Mouse (Mus musculus) kidney, adult 18-20 months (tissue): ENCODE measurements around the gene Shisal2a.
A peak's percentile ranks its signal among the peaks of the same experiment; 100 is the strongest.

Experiments used
- DNase-seq: peaks from one replicate; pipeline ENCODE4 v3.0.0; 2021

Shisal2a gene

DNA sequence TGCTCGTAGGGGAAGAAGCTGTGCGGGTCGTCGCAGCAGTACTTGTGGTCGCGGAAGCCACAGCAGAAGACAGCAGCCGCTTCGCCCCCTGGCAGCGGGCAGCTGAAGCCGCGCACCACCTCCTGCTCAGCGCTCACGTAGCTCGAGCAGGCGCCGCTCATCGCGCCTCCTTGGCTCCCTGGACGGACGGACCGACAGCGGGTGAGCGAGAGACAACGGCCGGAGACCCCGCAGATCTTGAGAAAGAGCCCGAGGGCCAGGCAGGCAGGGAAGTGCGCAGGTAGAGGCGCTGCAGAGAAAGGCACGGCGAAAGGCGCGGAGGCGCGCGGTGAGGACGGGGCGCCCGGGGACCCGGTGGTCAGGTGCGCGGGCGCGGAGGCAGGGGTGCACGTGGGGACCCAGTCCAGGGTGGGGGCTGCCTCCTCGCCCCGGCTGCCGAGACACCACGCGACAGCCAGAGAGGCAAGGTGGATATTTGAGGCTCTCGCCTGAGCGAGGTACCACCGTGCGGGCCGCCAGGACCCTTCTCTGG is at the start of gene Shisal2a:
Gene Shisal2a, minus strand, starts transcription at position 167 of the 532 bp plus-strand sequence.
- DNase-seq: no peak

DNA sequence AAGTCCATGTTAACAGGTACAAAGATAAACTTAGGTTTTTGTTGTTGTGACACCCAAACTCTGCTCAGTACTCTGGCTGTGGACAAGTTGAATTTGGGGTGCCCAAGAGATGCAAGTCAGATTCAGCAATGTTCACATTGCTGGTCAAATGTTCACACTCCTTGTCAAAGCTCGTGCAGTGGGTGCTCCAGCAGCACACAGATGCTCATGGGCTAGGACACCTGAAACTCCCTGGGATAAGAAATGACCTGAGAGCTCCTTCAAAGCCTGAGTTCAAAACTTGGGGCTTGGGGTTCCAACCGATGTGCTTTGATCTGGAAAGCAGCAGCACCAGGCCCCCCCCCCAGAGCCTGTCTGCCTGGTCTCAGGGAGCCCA is 48.4 kb upstream of the Shisal2a start:
- DNase-seq: no peak

- no peak for DNase-seq
Observed at GRCm38 (mm10) chr4:108430656-108431560, 47.8 kb upstream of the Shisal2a start.

GRCm38 (mm10) chr4:108428341-108428721 is 45.2 kb upstream of the Shisal2a start:
- no peak for DNase-seq

GRCm38 (mm10) chr4:108427719-108428340 is 44.7 kb upstream of the Shisal2a start:
- no peak for DNase-seq

DNA sequence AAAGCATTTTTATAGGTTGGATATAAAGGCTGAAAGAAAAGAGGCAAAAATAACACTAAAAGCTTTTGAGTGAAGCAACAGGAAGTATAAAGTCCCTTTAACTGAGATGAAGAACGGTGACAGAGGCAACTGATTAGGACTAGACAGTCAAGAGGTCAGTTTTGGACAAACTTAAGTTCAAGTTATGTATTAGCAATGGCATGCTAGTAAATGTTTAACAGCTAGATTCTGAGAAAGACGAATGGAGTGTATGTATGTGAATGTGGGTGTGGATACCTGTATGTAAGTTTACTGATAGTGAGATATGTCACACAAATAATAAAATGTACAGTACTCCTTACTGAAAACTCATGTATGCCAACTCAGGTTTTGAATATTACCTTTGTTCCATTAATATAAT is 41.4 kb upstream of the Shisal2a start:
- DNase-seq: no peak

- no peak for DNase-seq
Observed at GRCm38 (mm10) chr4:108407621-108408020, 24.5 kb upstream of the Shisal2a start.

GRCm38 (mm10) chr4:108406861-108407401 is 23.8 kb upstream of the Shisal2a start, which contains the start of gene Gpx7:
TSS of gene Gpx7 (minus strand) at chr4:108406961.
- DNase-seq: no peak

GRCm38 (mm10) chr4:108406138-108406860 is 23.1 kb upstream of the Shisal2a start:
- peak; percentile 64 for DNase-seq

- DNase-seq: peak; percentile 13
Observed at GRCm38 (mm10) chr4:108405766-108406137, 22.6 kb upstream of the Shisal2a start.

DNA sequence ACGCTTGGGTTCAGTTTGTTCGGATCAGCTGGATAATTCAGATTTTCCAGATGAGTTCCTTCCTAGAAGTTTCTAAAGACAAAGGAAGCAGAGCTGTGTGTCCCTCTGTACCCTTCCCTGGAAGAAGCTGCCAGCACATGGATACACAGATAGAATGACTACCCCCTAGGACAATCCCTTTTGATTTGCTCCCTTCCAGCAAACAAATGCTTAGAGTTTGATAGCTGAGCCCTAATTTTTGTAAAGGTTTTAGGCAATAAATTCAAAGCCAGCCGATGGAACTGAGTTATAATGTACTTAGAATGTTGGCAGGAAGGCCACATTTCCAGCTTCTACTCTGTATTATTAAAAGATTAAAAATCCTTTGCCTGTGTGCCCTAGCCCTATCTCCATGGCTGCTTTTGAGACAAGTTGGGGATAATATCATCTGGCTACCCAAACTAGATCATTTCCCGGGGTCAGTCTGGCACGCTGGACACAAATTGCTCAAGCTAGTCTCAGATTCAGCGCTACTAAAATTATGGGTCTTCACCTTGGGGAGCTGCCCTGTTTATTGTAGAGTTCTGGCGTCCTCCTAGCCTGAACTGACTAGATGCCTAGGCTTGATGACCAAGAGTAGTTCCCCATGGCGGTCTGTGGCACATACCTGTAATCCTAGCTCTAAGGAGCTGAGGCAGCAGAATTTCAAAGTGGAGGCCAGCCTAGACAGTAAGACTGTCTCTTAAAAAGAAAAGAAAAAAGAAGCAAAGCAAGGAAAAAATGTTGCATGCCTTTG is 20.9 kb upstream of the Shisal2a start:
- DNase-seq: no peak

- DNase-seq: no peak
Observed at GRCm38 (mm10) chr4:108400395-108400794, 17.2 kb upstream of the Shisal2a start.

GRCm38 (mm10) chr4:108394236-108394635 is 11.1 kb upstream of the Shisal2a start:
- DNase-seq: no peak

DNA sequence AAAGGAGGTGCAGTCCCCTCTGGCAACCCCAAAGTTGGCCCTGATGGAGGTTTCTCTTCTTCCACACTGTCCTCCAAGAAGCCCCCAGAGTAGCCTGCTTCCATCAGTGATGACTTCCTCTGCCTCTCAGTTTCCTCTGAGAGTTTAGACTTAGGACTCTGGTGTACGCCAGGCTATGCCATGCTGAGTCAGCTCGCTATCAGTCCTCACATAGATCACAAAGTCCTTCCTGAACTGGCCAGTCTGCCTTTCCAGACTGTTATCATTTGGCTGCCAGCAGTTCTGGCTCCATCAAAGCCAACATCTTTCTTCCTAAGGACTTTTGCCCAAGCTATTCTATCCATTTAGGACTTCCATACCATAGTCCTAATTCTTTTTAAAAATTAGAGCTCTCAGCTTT is 9.4 kb upstream of the Shisal2a start:
- DNase-seq: no peak

DNA sequence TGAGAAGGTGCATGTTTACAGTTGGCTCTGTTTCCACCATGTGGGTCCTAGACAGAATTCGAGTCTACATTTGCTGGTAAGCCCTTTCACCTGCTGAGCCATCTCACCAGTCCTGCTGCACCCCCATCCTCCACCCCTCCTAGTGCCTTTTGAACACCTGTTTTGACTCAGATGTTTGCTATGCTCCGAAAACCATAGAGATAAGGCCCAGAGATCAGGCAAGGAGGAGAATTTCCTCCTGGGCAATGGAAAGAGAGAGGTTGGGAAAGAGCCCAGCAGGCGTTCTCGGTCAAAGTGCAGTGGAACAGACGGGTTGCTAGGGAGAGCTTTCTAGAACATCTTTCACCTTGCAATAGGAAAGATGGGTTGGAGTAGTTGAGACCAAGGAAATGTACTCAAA is 8.0 kb upstream of the Shisal2a start:
- DNase-seq: no peak

GRCm38 (mm10) chr4:108388741-108389140 is 5.6 kb upstream of the Shisal2a start:
- no peak for DNase-seq

- peak; percentile 52 for DNase-seq
Observed at GRCm38 (mm10) chr4:108387681-108388253, 4.6 kb upstream of the Shisal2a start.

DNA sequence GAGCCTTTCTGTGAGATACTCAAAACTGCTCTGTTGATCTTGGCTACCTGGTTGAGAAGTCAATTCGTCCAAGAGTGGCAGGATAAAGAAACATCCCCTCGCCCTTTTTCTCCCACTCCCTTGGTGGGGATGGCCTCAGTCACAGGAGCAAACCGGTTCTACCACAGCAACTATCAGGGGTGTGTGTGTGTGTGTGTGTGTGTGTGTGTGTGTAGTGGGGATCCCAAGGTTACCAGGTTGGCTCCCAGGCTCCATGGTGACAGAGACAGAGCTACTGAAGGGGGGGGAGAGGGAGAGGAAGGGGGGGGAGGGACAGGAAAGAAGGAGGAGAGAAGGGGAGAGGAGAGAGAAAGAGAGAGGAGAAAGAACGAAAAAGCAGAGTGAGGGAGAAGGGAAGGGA is 4.0 kb upstream of the Shisal2a start:
- DNase-seq: no peak

- DNase-seq: no peak
Observed at GRCm38 (mm10) chr4:108386087-108386486, 2.9 kb upstream of the Shisal2a start.

DNA sequence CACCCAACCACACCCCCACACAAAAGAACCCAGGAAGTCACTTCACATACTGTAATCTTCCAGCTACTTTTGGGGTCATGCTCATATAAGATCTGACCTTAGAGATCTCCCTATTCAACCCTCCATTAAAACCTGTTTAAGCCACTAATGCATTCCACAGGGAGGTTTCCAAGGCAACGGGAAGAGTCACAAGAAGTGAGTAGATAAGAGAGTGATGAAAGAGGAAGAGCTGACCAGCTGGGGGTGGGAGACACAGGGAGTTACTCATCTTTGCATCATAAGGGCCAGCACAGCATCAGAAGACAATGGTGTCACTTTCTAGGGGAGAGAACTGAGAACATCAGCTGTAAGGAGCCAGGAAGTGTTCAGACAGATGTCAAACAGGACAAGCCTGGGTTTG is 3.0 kb downstream of the Shisal2a start:
- DNase-seq: no peak

GRCm38 (mm10) chr4:108379476-108379875 is 3.7 kb downstream of the Shisal2a start:
- no peak for DNase-seq

- no peak for DNase-seq
Observed at GRCm38 (mm10) chr4:108372166-108372565, 11.0 kb downstream of the Shisal2a start.
